Mouse (Mus musculus) spleen, adult 18-20 months (tissue): ENCODE measurements around the gene Stx5a.

Experiments
- DNase-seq, 2 experiments: peaks; one replicate each; pipeline ENCODE4 v3.0.0; 2022; ENCODE audit warnings: mixed read lengths in 2 of 2

Stx5a gene

GRCm38 (mm10) chr19:8747368-8747767 is 6.2 kb downstream of the Stx5a start:
- no peak for DNase-seq

- no peak for DNase-seq
These were observed 14.4 kb downstream of the Stx5a start for GRCm38 (mm10) chr19:8755652-8756051.

- peak; percentile 89 to 93 for DNase-seq
These were observed 15.6 kb downstream of the Stx5a start, which contains the start of gene Nxf1 for GRCm38 (mm10) chr19:8756635-8757387. Gene Nxf1 (plus strand): TSS chr19:8757073.

- no peak for DNase-seq
These were observed 16.3 kb downstream of the Stx5a start for GRCm38 (mm10) chr19:8757471-8757998.

GRCm38 (mm10) chr19:8758899-8759298 is 17.7 kb downstream of the Stx5a start:
- DNase-seq = no peak

- no peak for DNase-seq
These were observed 19.5 kb downstream of the Stx5a start for GRCm38 (mm10) chr19:8760757-8761156.

GRCm38 (mm10) chr19:8763276-8763675 is 22.1 kb downstream of the Stx5a start:
- DNase-seq = no peak

GRCm38 (mm10) chr19:8765562-8765961 is 24.3 kb downstream of the Stx5a start:
- no peak for DNase-seq

- peak; percentile 66 to 77 for DNase-seq
These were observed 29.5 kb downstream of the Stx5a start, which contains the start of gene Tmem223 for GRCm38 (mm10) chr19:8770567-8771270. Gene Tmem223 (plus strand): TSS chr19:8770996.

- DNase-seq = no peak
These were observed 31.8 kb downstream of the Stx5a start for GRCm38 (mm10) chr19:8772996-8773395.

- no peak for DNase-seq
These were observed 32.2 kb downstream of the Stx5a start for GRCm38 (mm10) chr19:8773409-8773808.

- peak; percentile 93 to 97 for DNase-seq
These were observed 33.0 kb downstream of the Stx5a start, which contains the start of gene Tmem179b for GRCm38 (mm10) chr19:8774086-8774835. Gene Tmem179b (minus strand): TSS chr19:8774467.

- DNase-seq = no peak
These were observed 33.8 kb downstream of the Stx5a start for GRCm38 (mm10) chr19:8774951-8775421.

- peak; percentile 80 to 84 for DNase-seq
These were observed 45.0 kb downstream of the Stx5a start, which contains the start of gene Taf6l for GRCm38 (mm10) chr19:8786008-8786781. Gene Taf6l (minus strand): TSS chr19:8786417.

- DNase-seq = no peak
These were observed 47.3 kb downstream of the Stx5a start for GRCm38 (mm10) chr19:8788521-8788920.

- DNase-seq = no peak
These were observed 48.0 kb downstream of the Stx5a start for GRCm38 (mm10) chr19:8789171-8789570.

- no peak for DNase-seq
These were observed 49.0 kb downstream of the Stx5a start for GRCm38 (mm10) chr19:8790171-8790570.

- peak; percentile 83 for DNase-seq
These were observed 57.2 kb downstream of the Stx5a start, which contains the start of gene Polr2g for GRCm38 (mm10) chr19:8798264-8798946. Gene Polr2g (minus strand): TSS chr19:8798577.

- DNase-seq = no peak
These were observed 57.7 kb downstream of the Stx5a start for GRCm38 (mm10) chr19:8798947-8799315.

GRCm38 (mm10) chr19:8802130-8802821 is 61.1 kb downstream of the Stx5a start, which contains the start of gene Zbtb3:
Gene Zbtb3 (plus strand): TSS chr19:8802555.
- DNase-seq = peak; percentile 80 to 89
